Mouse (Mus musculus) forebrain, embryonic 12.5 days (tissue): ENCODE measurements around the gene Myo1e. TPM values are rescaled to one million over a fixed set of nuclear protein-coding genes. Genes with fewer than 3 reads are reported as not detected.

ENCODE experiments used
- ATAC-seq: fragments of 200-750 bp; cut with Nextera tagmentation; 2 replicates; pipeline ENCODE4 v1.8.0; 2017; ENCODE audit warnings: moderate TSS enrichment; ENCODE audit not compliant: low FRiP score
- H3K27ac ChIP-seq: fragments of 300-500 bp; sonication (generic); 2 replicates; pipeline ENCODE4 v1.5.1; 2016; ENCODE audit warnings: mild to moderate bottlenecking
- H3K27me3 ChIP-seq: fragments of 300-500 bp; sonication (generic); 2 replicates; pipeline ENCODE4 v1.6.1; 2016; ENCODE audit warnings: mild to moderate bottlenecking
- H3K36me3 ChIP-seq: fragments of 300-500 bp; sonication (generic); replicated peaks from 2 replicates; pipeline ENCODE4 v1.6.1; 2016; ENCODE audit warnings: mild to moderate bottlenecking
- H3K4me1 ChIP-seq: fragments of 300-500 bp; sonication (generic); 2 replicates; pipeline ENCODE4 v1.6.1; 2016
- H3K4me2 ChIP-seq: fragments of 300-500 bp; sonication (generic); 2 replicates; pipeline ENCODE4 v1.6.1; 2016; ENCODE audit warnings: mild to moderate bottlenecking, moderate library complexity
- H3K4me3 ChIP-seq: fragments of 300-500 bp; sonication (generic); replicated peaks from 2 replicates; pipeline ENCODE4 v1.5.1; 2016; ENCODE audit warnings: mild to moderate bottlenecking
- H3K9ac ChIP-seq: fragments of 300-500 bp; sonication (generic); 2 replicates; pipeline ENCODE4 v1.6.1; 2016; ENCODE audit warnings: mild to moderate bottlenecking
- H3K9me3 ChIP-seq: fragments of 300-500 bp; sonication (generic); 2 replicates; pipeline ENCODE4 v1.6.1; 2016
- WGBS: fragments of 180-500 bp; shearing (Covaris S2); methylation state at CpG from one replicate; pipeline ENCODE4 v1.1.7; 2016; 5-methylcytosine and 5-hydroxymethylcytosine counted together
- polyA plus RNA-seq: library from polyadenylated mRNA; unstranded; fragments of >200 nt; fragmentation: Nextera tagmentation; extraction: Ambion mirVana; gene quantifications from 2 replicates; pipeline ENCODE4 v1.2.1, GENCODE M21; 2016

Gene Myo1e
- polyA plus RNA-seq, 1 experiment from 2014 or later: 10.3 TPM

DNA sequence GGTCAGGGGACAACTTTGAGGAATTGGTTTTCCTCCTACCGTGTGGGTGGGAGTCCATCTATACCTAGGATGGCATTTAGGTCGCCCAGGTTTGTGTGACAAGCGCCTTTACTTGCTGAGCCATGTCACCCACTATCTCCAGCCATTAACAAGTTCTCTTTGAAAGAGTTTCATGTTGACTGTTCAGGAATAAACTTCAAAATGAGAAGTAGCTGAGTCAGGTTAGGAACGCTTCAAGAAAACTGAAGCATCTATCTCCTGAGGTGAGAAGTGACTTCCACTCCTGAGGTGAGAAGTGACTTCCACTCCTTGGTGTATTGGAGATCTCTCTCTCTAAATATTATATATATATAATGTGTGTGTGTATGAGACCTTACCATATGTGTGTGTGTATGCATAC is 19.2 kb downstream of the Myo1e start:
- no peaks in the 10 kb centered on the region for H3K27me3 ChIP-seq
- 95% methylated on average over 4 of the region's 4 CpGs for WGBS

DNA sequence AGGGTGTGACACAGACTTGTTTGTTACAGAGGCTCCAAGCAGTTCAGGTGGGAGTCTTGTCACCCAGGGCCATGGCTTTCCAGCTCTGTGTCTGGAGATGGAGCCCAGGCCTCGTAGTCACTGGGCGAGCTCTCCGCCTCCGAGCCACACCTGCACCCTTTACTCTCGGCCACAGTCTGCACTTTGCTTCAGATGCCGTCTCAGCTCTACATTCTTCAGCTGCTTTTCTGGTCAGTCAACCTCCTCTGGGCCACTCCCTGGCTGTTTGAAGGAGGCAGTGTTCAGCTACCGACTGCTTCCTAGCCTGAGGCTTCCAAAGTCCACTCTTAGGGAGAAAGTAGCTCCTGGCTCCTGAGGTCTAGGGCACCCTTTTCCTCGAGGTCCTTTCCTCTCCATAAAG is 22.7 kb downstream of the Myo1e start:
- no peaks in the 10 kb centered on the region for H3K4me1 ChIP-seq
- 83% methylated on average over 8 of the region's 8 CpGs for WGBS
- no peaks in the 10 kb centered on the region for H3K36me3 ChIP-seq
- no peak overlapping the region for H3K27ac ChIP-seq
- H3K4me2 ChIP-seq: no peak overlapping the region
- no peaks in the 10 kb centered on the region for H3K9me3 ChIP-seq
- H3K4me3 ChIP-seq: no peak overlapping the region
- H3K9ac ChIP-seq: no peak overlapping the region
- no peak for ATAC-seq
- H3K27me3 ChIP-seq: no peaks in the 10 kb centered on the region

More for the DNA sequence above, 19.2 kb downstream of the Myo1e start:
- Histone ChIP-seq H3K36me3 (no peaks in the 10 kb centered on the region), H3K4me1 (no peaks in the 10 kb centered on the region), H3K9me3 (no peaks in the 10 kb centered on the region), H3K4me2 (no peak overlapping the region), H3K4me3 (no peak overlapping the region), H3K9ac (no peak overlapping the region), H3K27ac (no peak overlapping the region)
- no peak for ATAC-seq

DNA sequence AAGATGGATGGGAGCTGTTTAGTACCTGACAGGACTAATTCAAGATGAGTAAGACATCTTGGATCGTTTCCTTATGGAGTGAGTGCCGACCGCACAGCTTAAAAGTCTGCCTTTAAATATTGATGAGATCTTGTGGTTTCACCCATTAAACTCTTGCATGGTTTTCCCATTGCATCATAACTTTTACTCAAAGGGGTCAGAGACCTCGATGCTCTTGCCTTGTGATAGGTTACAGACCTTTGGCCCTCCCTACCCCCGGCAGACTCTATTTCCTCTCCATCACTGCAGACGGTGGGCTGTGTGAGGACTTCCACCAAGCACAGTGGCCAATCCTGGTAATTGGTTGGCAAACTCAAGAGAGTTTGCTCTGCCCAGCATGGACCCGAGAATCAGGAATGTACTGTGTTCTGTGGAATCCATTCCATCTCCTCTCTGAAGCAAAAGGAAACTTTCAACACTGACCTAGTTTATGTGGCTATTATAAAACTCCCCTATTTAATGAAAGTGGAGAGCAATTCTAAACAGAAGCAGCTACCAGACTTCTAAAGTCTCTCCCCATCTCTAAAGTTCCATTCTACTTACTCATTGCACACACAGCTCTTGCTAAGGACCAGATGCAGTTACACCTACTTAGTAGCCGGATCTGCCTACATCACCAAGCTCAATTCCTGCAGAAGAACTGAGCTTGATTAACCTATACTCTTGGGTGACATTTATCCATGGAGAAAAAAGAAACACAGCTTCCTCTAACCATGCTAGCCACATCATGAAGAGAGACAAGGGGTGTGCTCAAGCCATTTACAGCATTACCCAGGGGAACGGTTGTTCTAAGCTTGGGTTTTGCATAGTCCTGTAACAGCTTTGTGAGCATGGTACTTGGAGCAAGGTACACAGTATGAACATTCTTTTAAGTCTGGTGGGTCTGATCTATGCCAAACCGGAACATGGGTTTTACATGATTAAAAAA is 25.2 kb downstream of the Myo1e start:
- no peaks in the 10 kb centered on the region for H3K27me3 ChIP-seq
- WGBS: 91% methylated on average over 10 of the region's 10 CpGs
- no peak overlapping the region for H3K9ac ChIP-seq
- no peak overlapping the region for H3K4me2 ChIP-seq
- H3K9me3 ChIP-seq: no peaks in the 10 kb centered on the region
- no peaks in the 10 kb centered on the region for H3K4me1 ChIP-seq
- H3K4me3 ChIP-seq: no peak overlapping the region
- ATAC-seq: no peak
- no peaks in the 10 kb centered on the region for H3K36me3 ChIP-seq
- H3K27ac ChIP-seq: no peak overlapping the region

DNA sequence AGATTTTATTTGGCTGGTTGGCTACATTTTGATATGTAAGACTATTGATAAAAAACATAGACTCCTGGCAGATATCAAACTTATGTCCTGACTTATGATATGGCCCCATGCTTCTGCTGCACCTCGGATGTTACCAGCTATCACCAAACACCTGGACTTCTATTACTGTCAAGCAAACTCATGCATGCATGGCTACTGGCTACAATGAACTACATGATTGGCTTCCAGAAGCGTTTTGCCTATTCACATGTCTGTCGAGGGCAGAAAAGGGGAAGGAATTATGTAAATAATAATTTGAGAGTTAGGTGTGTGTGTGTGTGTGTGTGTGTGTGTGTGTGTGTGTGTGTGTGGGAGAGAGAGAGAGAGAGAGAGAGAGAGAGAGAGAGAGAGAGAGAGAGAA is 30.0 kb downstream of the Myo1e start:
- Histone ChIP-seq H3K4me3 (no peak overlapping the region), H3K4me2 (no peak overlapping the region)
- WGBS: 88% methylated on average over 3 of the region's 3 CpGs

DNA sequence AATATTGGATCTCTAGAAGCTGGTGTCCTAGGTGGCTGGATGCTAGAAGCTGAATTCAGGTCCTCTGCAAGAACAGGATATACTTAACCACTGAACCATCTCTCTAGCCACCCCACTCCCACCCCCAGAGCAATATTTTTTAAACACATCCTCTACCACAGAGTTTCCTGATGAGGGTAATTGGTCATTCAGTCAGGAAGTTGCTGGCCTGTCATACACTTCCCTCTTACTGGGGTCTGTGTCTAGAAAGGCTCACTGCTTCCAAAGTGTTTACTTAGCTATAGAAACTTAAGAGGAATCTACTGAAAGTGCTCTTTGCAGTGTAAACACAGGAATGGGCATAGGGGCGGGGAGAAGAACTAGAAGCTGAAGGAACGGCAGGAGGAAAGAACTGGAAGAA is 30.4 kb downstream of the Myo1e start:
- no peaks in the 10 kb centered on the region for H3K27me3 ChIP-seq
- no peaks in the 10 kb centered on the region for H3K9me3 ChIP-seq
- no peak for ATAC-seq
- H3K4me1 ChIP-seq: no peaks in the 10 kb centered on the region
- 79% methylated on average over 2 of the region's 2 CpGs for WGBS
- no peak overlapping the region for H3K4me2 ChIP-seq
- H3K4me3 ChIP-seq: no peak overlapping the region
- no peak overlapping the region for H3K9ac ChIP-seq
- H3K36me3 ChIP-seq: no peaks in the 10 kb centered on the region
- no peak overlapping the region for H3K27ac ChIP-seq

More for the DNA sequence above, 30.0 kb downstream of the Myo1e start:
- no peak overlapping the region for H3K9ac ChIP-seq
- no peak for ATAC-seq
- H3K9me3 ChIP-seq: no peaks in the 10 kb centered on the region
- H3K27ac ChIP-seq: no peak overlapping the region
- no peaks in the 10 kb centered on the region for H3K4me1 ChIP-seq
- no peaks in the 10 kb centered on the region for H3K36me3 ChIP-seq
- H3K27me3 ChIP-seq: no peaks in the 10 kb centered on the region

DNA sequence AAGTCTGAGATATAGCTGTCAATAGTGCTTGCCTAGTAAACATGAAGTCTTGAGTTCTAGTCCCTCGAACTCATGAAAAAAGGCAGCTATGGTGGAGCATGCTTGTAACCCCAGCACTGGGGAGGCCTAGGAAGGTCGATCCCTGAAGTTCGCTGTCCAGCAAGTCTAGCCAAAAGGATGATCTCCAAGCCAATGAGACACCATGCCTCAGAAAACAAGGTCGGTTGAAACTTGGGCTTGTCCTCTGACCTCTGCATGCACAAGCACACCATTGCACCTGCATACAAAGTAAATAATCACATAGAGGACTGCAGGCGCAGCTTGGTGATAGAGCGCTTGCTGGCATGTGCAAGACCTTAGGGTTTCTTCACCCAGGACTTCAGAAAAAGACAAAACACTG is 31.2 kb downstream of the Myo1e start:
- Histone ChIP-seq H3K36me3 (no peaks in the 10 kb centered on the region), H3K4me2 (no peak overlapping the region), H3K4me3 (no peak overlapping the region), H3K9ac (no peak overlapping the region), H3K4me1 (no peaks in the 10 kb centered on the region), H3K9me3 (no peaks in the 10 kb centered on the region), H3K27ac (no peak overlapping the region), H3K27me3 (no peaks in the 10 kb centered on the region)
- no peak for ATAC-seq
- 94% methylated on average over 6 of the region's 6 CpGs for WGBS

DNA sequence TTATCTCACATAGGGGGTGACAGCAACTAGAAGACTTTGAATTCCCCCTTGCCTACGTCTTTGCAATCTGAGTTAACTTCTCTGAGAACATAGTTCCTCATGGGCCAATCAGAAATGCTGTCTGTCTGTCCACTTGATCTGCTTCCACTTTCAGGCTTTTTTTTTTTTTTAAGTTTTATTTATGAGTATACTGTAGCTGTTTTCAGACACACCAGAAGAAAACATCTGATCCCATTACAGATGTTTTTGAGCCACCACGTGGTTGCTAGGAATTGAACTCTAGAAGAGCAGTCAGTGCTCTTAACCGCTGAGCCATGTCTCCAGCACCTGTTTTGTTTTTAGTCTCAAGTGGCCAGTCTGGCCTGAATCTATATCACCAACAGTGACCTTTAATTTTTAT is 32.1 kb downstream of the Myo1e start:
- no peak overlapping the region for H3K4me3 ChIP-seq
- H3K9me3 ChIP-seq: no peaks in the 10 kb centered on the region
- no peak for ATAC-seq
- H3K4me2 ChIP-seq: no peak overlapping the region
- 86% methylated on average over 3 of the region's 3 CpGs for WGBS
- no peaks in the 10 kb centered on the region for H3K36me3 ChIP-seq
- no peak overlapping the region for H3K9ac ChIP-seq
- H3K27me3 ChIP-seq: no peaks in the 10 kb centered on the region
- no peaks in the 10 kb centered on the region for H3K4me1 ChIP-seq
- H3K27ac ChIP-seq: no peak overlapping the region

DNA sequence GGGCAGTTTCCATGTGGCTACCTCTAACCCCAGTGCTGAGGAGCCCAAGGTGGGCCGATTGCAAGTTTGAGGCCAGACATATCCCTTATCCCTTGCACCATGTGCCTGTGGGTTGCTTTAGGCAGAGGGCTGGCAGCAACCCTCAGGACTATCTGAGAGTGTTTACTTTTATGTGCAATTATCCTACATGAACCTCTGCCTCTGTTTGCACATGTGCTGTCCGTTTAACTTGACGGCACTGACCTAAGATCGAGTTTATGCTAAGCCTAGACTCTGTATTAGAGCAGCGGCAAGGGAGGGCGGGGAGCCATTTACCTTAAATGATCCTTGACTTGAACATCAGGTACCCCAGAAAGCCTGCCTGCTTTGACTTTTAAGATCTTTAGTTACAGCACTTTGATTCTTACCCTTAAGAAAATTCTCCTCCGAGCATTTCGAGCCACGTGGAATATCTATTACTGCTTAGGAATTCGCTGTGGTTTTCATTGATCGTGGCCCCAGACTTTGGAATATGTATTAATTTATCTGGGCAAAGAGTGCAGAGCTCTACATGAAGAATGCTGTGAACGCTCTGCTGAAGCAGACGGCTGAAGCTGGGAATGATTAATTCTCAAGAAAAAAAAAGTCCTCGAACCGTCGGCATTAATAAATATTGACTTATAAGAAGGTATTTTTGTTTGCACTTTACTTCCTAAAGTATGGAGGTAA is 33.7 kb downstream of the Myo1e start:
- ATAC-seq: no peak

DNA sequence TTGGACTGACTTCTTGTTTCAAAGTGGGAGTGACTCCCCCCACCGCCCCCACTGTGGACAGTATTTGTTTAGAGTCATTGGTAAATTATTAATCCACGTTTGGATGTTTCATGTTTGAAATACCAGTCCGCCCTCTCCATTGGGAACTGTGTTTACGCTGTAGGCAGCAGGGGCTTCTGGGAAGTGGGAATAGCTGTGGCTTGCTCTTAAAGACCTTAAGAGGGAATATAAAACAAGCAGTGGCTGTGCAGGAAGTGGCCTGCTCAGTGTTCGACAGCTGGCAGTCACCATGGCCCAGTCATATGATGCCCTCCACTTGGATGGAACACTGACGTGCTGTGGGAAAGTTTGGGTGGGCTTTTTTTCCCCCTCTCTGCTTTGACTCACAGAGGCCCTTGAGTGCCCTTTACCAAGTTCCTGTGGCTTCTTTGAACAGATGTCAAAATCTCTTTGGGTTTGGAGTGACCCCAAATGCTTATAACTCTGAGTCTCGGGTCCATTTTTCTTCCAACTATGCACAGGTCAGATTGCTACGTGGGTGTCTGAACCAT is 34.3 kb downstream of the Myo1e start:
- H3K9ac ChIP-seq: no peak overlapping the region
- WGBS: 77% methylated on average over 8 of the region's 8 CpGs
- no peak overlapping the region for H3K4me2 ChIP-seq
- H3K4me1 ChIP-seq: no peaks in the 10 kb centered on the region
- H3K9me3 ChIP-seq: 0 out of 2 replicates have a peak, but pooled peaks cover 3% of the 10 kb centered on the region
- H3K27ac ChIP-seq: no peak overlapping the region
- no peak overlapping the region for H3K4me3 ChIP-seq
- H3K36me3 ChIP-seq: no peaks in the 10 kb centered on the region
- no peak for ATAC-seq
- H3K27me3 ChIP-seq: no peaks in the 10 kb centered on the region

More for the DNA sequence above, 33.7 kb downstream of the Myo1e start:
- Histone ChIP-seq H3K4me1 (no peaks in the 10 kb centered on the region), H3K36me3 (no peaks in the 10 kb centered on the region), H3K4me2 (no peak overlapping the region), H3K9me3 (0 out of 2 replicates have a peak, but pooled peaks cover 3% of the 10 kb centered on the region), H3K27ac (no peak overlapping the region), H3K4me3 (no peak overlapping the region), H3K27me3 (no peaks in the 10 kb centered on the region), H3K9ac (no peak overlapping the region)
- 87% methylated on average over 16 of the region's 16 CpGs for WGBS

DNA sequence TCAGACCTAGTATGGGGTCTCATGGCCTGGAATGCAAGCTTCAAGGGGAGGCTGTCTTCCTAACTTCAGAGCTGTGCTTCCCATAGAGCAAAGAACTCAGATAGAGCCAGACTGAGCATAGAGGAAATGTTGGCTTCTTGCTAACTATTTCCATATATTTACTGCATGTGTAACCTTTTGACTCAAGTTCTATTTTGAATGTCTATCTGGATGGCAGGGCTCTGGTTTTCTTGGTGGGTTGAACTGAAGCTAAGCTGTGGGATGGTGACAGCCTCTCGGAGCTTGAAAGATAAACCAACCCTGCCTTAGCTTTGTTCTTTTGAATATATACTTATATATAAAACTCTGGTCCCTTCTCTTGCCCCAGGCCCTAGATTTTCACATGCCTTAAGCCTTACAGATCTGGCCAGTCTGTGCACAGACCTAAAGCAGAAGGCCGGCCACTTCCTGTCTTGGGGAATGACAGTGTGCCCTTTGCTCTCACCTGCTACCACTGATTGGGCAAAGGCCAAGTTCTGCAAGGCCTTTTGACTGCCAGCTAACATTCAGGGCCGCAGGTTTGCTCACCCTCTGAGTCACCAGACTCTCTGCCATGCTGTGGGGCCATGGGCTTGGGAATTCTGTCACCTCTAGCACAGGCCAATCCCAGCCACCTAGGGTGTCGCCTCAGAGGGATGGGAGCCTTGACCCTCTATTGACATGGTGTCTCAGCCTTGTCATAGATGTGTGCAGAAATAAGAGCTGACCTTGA is 35.1 kb downstream of the Myo1e start:
- Histone ChIP-seq H3K4me1 (no peaks in the 10 kb centered on the region), H3K36me3 (no peaks in the 10 kb centered on the region), H3K4me2 (no peak overlapping the region), H3K9ac (no peak overlapping the region), H3K9me3 (0 out of 2 replicates have a peak, but pooled peaks cover 3% of the 10 kb centered on the region), H3K4me3 (no peak overlapping the region), H3K27me3 (no peaks in the 10 kb centered on the region), H3K27ac (no peak overlapping the region)
- whole genome bisulfite sequencing: 87% methylated on average over 4 of the region's 4 CpGs
- no peak for ATAC-seq

DNA sequence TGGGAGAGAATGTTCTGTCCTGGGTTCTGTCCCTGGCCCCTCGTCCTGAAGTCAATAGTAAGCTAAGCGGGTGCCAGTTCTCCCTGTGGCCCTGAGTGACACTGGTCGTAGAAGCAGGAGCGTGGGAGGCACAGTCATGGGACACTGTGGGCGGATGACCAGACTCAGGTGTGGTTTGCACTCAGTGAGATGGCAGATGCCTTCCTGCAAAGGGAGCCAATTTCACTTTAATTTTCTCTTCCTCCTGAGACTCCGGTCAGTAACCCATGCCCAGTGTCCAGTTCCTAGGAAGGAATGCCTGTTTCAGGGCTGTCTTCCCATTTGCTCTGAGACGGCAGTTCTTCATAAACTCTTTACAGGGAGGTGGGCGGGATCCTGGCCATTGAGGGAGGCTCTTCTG is 36.1 kb downstream of the Myo1e start:
- Histone ChIP-seq H3K36me3 (no peaks in the 10 kb centered on the region), H3K4me3 (no peak overlapping the region), H3K27ac (no peak overlapping the region), H3K27me3 (no peaks in the 10 kb centered on the region), H3K9me3 (0 out of 2 replicates have a peak, but pooled peaks cover 3% of the 10 kb centered on the region), H3K4me1 (no peaks in the 10 kb centered on the region), H3K9ac (no peak overlapping the region), H3K4me2 (no peak overlapping the region)
- WGBS: 82% methylated on average over 8 of the region's 8 CpGs
- no peak for ATAC-seq

DNA sequence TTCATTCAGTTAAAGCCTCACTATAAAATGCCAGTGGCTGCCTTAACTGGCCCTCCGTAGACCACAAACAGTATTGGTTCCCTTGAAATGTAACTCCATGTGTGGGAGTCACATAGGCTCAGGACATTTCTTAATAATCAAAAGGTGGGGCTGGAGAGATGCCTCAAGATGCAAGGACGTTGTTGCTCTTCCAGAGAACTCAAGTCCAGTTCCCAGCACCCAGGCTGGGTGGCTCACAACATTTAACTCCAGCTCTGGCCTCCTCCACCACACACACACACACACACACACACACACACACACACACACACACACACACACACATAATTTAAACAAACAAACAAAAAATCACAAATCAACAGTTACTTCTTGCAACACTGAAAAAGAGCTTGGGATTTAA is 36.6 kb downstream of the Myo1e start:
- H3K4me3 ChIP-seq: no peak overlapping the region
- no peak overlapping the region for H3K4me2 ChIP-seq
- H3K9ac ChIP-seq: no peak overlapping the region
- 0 out of 2 replicates have a peak, but pooled peaks cover 3% of the 10 kb centered on the region for H3K9me3 ChIP-seq
- no peaks in the 10 kb centered on the region for H3K27me3 ChIP-seq
- H3K27ac ChIP-seq: no peak overlapping the region
- no peaks in the 10 kb centered on the region for H3K4me1 ChIP-seq
- 91% methylated on average over 2 of the region's 2 CpGs for WGBS
- no peak for ATAC-seq
- H3K36me3 ChIP-seq: no peaks in the 10 kb centered on the region
